Mouse (Mus musculus) forebrain, embryonic 15.5 days (tissue): ENCODE measurements around the gene Fgf14. TPM values are rescaled to one million over a fixed set of nuclear protein-coding genes. Genes with fewer than 3 reads are reported as not detected.

Experiments used
- ATAC-seq: fragments of 200-750 bp; cut with Nextera tagmentation; replicated peaks from 2 replicates; pipeline ENCODE4 v1.8.0; 2017; ENCODE audit warnings: mild to moderate bottlenecking, moderate TSS enrichment, moderate library complexity
- H3K27ac ChIP-seq: fragments of 300-500 bp; sonication (generic); replicated peaks from 2 replicates; pipeline ENCODE4 v1.5.1; 2015; ENCODE audit warnings: mild to moderate bottlenecking, inconsistent platforms
- H3K27me3 ChIP-seq: fragments of 300-500 bp; sonication (generic); 2 replicates; pipeline ENCODE4 v1.6.1; 2015; ENCODE audit warnings: inconsistent platforms
- H3K36me3 ChIP-seq: fragments of 300-500 bp; sonication (generic); 2 replicates; pipeline ENCODE4 v1.6.1; 2015; ENCODE audit warnings: mild to moderate bottlenecking, inconsistent platforms
- H3K4me1 ChIP-seq: fragments of 300-500 bp; sonication (generic); 2 replicates; pipeline ENCODE4 v1.6.1; 2015; ENCODE audit warnings: inconsistent platforms
- H3K4me2 ChIP-seq: fragments of 300-500 bp; sonication (generic); replicated peaks from 2 replicates; pipeline ENCODE4 v1.6.1; 2015; ENCODE audit warnings: mild to moderate bottlenecking, inconsistent platforms
- H3K4me3 ChIP-seq: fragments of 300-500 bp; sonication (generic); 2 replicates; pipeline ENCODE4 v1.5.1; 2015; ENCODE audit warnings: mild to moderate bottlenecking, inconsistent platforms
- H3K9ac ChIP-seq: fragments of 300-500 bp; sonication (generic); replicated peaks from 2 replicates; pipeline ENCODE4 v1.6.1; 2015; ENCODE audit warnings: mild to moderate bottlenecking, inconsistent platforms
- H3K9me3 ChIP-seq: fragments of 300-500 bp; sonication (generic); 2 replicates; pipeline ENCODE4 v1.6.1; 2016; ENCODE audit warnings: inconsistent platforms
- WGBS: fragments of 180-500 bp; shearing (Covaris S2); methylation state at CpG from one replicate; pipeline ENCODE4 v1.1.7; 2015; ENCODE audit warnings: mixed read lengths; 5-methylcytosine and 5-hydroxymethylcytosine counted together
- polyA plus RNA-seq: library from polyadenylated mRNA; unstranded; fragments of >200 nt; fragmentation: Nextera tagmentation; extraction: Ambion mirVana; gene quantifications from 2 replicates; pipeline ENCODE4 v1.2.1, GENCODE M21; 2015

Gene Fgf14
- polyA plus RNA-seq, 1 experiment from 2014 or later, result 29.4 TPM

DNA sequence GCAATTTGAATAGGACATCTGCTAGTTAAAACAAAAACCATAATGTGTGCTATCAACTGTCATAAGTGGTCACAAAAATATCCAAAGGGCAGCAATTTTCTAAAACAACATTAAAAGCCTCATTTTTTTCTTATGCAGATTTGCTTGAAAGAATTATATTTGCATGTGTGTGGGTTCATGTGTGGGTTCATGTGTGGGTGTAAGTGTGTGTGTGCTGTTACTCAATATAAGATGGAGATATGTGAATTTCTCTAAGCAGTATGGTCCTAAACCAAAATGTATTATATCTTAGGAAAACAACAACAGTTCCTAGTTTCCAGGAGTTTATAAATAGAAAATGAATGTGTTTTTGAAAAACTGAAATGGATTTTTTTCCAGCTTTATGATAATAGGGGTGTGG, 413.7 kb downstream of the Fgf14 start:
- no peak for ATAC-seq
- Histone ChIP-seq H3K27ac (no peak overlapping the region), H3K4me2 (no peak overlapping the region), H3K36me3 (no peaks in the 10 kb centered on the region), H3K27me3 (no peaks in the 10 kb centered on the region), H3K9ac (no peak overlapping the region), H3K4me3 (no peak overlapping the region), H3K9me3 (no peaks in the 10 kb centered on the region), H3K4me1 (no peaks in the 10 kb centered on the region)

DNA sequence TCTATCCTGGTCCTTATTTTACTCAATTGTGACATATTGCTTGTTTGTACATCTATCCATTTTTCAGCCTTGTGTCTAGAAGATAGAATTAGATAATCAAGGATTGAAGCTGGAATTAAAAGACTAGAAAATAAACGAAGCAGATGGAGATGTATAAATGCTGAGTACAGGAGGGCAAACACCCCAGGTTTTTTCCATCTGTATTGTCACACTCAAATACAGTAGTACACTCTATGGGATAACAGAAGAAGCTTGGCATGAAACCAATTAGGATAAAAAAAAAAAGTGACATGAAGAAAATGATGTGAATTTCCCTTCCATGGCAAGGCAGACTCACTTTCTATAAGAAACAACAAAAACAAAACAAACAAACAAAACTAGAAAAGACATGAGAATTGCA, 429.4 kb downstream of the Fgf14 start:
- Histone ChIP-seq H3K4me1 (no peaks in the 10 kb centered on the region), H3K27me3 (no peaks in the 10 kb centered on the region), H3K36me3 (no peaks in the 10 kb centered on the region), H3K9ac (no peak overlapping the region), H3K4me3 (no peak overlapping the region), H3K27ac (no peak overlapping the region), H3K4me2 (no peak overlapping the region), H3K9me3 (no peaks in the 10 kb centered on the region; the same call in 1 of the 2 replicates)
- no peak for ATAC-seq
- WGBS, result 67% methylated on average over 1 of the region's 1 CpGs

DNA sequence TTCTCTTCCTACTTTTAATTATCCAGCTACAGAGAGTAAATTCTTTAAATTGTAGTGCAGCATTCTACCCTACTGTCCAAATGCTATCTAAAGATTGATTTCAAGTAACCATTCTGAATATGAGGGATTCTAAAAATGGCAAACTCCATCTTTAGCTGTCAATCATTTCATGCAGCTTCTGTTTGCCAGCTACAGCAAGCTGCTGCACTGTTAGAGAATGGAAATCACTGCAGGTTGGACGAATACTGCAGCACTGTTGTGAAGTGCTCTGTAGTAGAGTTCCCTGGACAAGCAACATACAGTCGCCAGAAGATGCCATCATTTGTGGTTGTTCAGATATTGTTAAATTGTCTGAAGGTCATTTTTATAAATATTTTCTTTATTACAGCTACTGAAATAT, 453.5 kb downstream of the Fgf14 start:
- Histone ChIP-seq H3K9me3 (no peaks in the 10 kb centered on the region), H3K4me3 (no peak overlapping the region), H3K36me3 (no peaks in the 10 kb centered on the region), H3K4me1 (no peaks in the 10 kb centered on the region), H3K4me2 (no peak overlapping the region), H3K27me3 (no peaks in the 10 kb centered on the region), H3K27ac (no peak overlapping the region), H3K9ac (no peak overlapping the region)
- no peak; the same call in 1 of the 2 replicates for ATAC-seq
- 51% methylated on average over 2 of the region's 2 CpGs for WGBS

DNA sequence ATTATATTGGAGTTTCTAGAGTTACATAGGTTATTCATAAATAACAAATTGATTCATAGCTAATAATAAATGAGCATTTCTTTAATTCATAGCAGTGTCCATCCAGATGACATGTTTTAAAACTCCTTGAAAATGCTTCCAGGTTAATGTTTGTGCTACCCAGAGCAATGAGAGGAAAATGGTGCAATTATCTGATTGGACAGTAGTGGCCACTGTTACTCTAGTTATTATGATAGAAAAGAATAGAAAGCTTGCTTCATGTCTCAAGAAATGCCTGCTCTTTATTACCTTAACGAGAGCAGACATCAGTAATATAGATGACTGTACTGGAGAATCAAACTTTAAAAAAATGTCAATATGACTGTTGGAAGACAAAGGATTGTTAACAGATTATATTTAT, 454.5 kb downstream of the Fgf14 start:
- no peak overlapping the region for H3K27ac ChIP-seq
- peak; percentile 72 for ATAC-seq
- H3K27me3 ChIP-seq, result no peaks in the 10 kb centered on the region
- no peak overlapping the region for H3K9ac ChIP-seq
- H3K36me3 ChIP-seq, result no peaks in the 10 kb centered on the region
- no peak overlapping the region for H3K4me3 ChIP-seq
- H3K9me3 ChIP-seq, result no peaks in the 10 kb centered on the region
- 13% methylated on average over 1 of the region's 1 CpGs for WGBS
- H3K4me1 ChIP-seq, result no peaks in the 10 kb centered on the region
- no peak overlapping the region for H3K4me2 ChIP-seq

DNA sequence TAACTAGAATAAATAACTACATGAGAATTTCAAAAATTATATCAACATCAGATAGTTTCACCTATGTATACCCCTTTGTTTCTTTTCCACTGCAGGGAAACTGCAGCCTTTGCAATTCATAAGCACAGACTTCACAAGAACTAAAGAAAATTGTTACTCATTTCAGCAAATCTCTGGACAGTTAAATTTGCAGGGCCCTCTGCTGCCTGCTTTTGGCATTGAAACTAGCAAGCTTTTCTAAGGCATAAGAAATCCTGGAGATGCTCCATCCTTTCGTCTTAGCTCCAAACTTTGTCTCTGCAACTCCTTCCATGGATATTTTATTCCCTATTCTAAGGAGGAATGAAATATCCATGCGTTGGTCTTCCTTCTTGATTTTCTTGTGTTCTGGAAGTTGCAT, 455.9 kb downstream of the Fgf14 start:
- Histone ChIP-seq H3K36me3 (no peaks in the 10 kb centered on the region), H3K4me2 (no peak overlapping the region), H3K4me3 (no peak overlapping the region), H3K4me1 (no peaks in the 10 kb centered on the region), H3K27me3 (no peaks in the 10 kb centered on the region), H3K27ac (no peak overlapping the region), H3K9ac (no peak overlapping the region), H3K9me3 (no peaks in the 10 kb centered on the region)
- 61% methylated on average over 2 of the region's 2 CpGs for WGBS
- ATAC-seq, result no peak

DNA sequence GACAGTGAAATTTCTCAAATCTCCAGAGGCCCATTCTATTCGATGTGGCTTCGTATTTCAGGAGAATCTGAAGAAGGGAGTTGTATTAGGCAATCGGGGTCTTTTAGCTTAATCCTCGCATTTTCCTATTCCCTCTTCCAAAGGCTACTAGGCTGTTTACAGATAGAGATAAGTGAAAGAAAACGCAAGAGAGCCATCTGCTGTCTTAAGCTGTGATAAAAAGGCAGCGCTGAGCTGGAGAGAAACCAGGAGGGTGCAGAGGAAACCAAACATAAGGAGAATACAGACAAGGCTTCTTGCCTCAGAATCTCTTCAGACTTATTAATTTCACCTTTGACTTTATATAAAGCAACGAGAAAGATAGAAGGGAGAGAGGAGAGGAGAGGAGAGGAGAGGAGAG, 481.1 kb downstream of the Fgf14 start:
- Histone ChIP-seq H3K9ac (no peak overlapping the region), H3K4me2 (peak overlapping the region; percentile 32), H3K27ac (peak overlapping the region; percentile 21; the same call in 1 of the 2 replicates), H3K4me1 (peaks cover 22% of the 10 kb centered on the region), H3K27me3 (0 out of 2 replicates have a peak, but pooled peaks cover 5% of the 10 kb centered on the region), H3K36me3 (no peaks in the 10 kb centered on the region), H3K4me3 (0 out of 2 replicates have a peak overlapping the region, but pooled peaks have one; percentile 13), H3K9me3 (no peaks in the 10 kb centered on the region)
- ATAC-seq, result peak; percentile 66
- 10% methylated on average over 7 of the region's 7 CpGs for WGBS

DNA sequence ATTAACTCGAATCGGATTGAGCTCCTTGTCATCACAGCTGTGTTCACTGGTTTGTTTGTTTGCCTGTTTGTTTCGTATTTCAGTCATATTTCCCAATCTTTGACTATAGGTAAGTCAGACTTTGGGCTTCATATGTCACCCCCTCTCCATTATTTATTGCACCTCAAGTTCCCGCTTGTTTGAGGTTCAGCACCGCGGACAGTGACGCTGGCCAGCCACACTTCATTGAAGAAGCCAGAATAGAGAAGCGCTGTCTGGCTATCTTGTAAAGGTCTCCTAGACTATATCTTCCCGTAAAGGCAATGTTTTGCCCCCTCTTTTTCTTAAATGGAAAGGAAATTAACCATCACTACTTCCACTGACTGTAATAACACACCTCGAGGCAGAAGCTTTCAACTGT, 481.6 kb downstream of the Fgf14 start:
- H3K36me3 ChIP-seq, result no peaks in the 10 kb centered on the region
- 0 out of 2 replicates have a peak, but pooled peaks cover 5% of the 10 kb centered on the region for H3K27me3 ChIP-seq
- 29% methylated on average over 10 of the region's 10 CpGs for WGBS
- H3K27ac ChIP-seq, result no peak overlapping the region
- H3K4me1 ChIP-seq, result peaks cover 22% of the 10 kb centered on the region
- 0 out of 2 replicates have a peak overlapping the region, but pooled peaks have one; percentile 13 for H3K4me3 ChIP-seq
- ATAC-seq, result no peak
- H3K9ac ChIP-seq, result no peak overlapping the region
- no peaks in the 10 kb centered on the region for H3K9me3 ChIP-seq
- H3K4me2 ChIP-seq, result peak overlapping the region; percentile 32

DNA sequence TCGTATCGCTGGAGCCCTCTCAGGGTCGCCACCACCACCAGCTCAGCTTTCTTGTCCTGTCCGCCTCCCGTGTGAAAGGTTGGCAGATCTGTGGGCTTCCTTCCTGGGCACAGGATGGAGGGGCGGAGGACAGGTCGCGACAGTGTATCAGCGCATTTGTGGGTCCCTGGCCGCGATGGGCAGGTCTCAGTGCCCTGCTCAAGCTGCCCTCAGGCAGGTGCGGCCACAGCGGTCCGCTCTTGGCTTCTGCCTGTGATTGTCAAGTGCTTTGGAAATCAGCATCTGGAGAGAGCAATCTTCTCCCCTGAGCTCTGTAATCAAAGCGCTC, 484.1 kb downstream of the Fgf14 start:
- Histone ChIP-seq H3K36me3 (no peaks in the 10 kb centered on the region), H3K9me3 (no peaks in the 10 kb centered on the region), H3K27ac (peak overlapping the region; percentile 74), H3K9ac (peak overlapping the region; percentile 68), H3K27me3 (0 out of 2 replicates have a peak, but pooled peaks cover 5% of the 10 kb centered on the region), H3K4me2 (peak overlapping the region; percentile 96), H3K4me1 (peaks cover 22% of the 10 kb centered on the region), H3K4me3 (peak overlapping the region; percentile 60)
- ATAC-seq, result peak; percentile 36
- WGBS, result 5% methylated on average over 15 of the region's 15 CpGs

DNA sequence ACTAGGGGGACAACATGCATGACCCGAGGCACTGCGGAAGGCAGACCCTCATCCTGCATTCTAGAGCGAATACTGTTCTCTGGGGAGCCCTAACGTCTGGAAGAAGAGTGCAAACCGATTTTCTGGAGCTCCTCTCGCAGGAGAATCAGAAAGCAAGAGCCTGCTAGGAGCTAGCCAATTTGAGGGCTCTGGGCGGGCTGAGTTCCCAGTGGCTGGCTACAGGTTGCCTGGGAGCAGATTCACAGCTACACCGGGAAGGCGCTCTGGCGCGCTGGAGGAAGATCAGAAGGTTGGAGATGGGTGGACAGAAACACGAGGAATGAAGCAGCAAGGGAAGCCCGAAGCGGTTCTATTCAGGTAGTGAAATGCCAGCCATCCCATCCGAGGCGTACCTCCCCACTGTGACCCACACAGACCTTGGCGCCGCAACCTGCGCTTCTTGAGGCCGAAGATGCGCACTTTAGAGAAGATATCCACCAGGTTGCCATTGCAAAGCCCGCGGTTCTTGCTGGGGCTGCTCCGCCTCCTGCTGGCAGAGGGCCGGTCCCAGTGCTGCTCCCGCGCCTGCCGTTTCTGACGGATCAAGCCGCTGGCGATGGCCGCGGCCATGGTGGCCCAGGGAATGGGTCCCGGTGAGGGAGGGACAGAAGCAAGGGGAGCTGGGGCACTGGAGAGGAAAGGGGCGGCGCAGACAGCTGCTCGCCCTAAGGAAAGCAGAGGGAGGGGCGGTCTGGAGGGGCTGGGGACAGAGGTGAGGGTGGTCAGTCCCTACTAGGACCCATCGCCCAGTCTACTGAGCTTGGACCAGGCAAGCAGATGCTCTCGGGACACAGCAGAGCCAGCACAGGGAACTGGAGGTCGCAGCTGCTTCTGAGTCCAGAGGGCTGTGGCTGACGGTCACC, 484.8 kb downstream of the Fgf14 start:
- WGBS, result under 1% methylated on average over 42 of the region's 42 CpGs
- peak overlapping the region; percentile 68 for H3K9ac ChIP-seq
- peak overlapping the region; percentile 96 for H3K4me2 ChIP-seq

DNA sequence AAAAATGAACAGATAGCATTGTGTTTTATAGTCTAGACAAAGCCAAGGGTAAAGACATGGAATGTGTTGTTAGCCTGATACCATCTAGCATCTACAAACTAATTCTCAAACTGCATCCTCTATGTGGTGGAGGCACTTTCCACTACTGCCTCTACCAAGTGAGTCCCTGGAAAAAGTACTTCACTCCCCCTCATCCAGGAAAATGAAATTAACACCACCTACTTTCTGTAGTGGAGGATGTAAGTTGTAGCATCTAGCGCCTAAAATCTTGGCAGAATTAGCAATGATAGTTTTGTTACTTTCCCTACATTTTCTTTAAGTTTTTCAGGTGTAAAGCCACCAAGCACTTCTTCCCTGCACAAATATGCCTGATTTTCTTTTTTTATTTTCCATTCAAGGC, 496.7 kb downstream of the Fgf14 start:
- Histone ChIP-seq H3K27me3 (no peaks in the 10 kb centered on the region), H3K4me3 (no peak overlapping the region), H3K9ac (no peak overlapping the region), H3K4me1 (no peaks in the 10 kb centered on the region), H3K4me2 (no peak overlapping the region), H3K36me3 (no peaks in the 10 kb centered on the region), H3K9me3 (no peaks in the 10 kb centered on the region), H3K27ac (no peak overlapping the region)
- ATAC-seq, result no peak
- 79% methylated on average over 1 of the region's 1 CpGs for WGBS

More for the DNA sequence above, 484.8 kb downstream of the Fgf14 start:
- ATAC-seq, result peak; percentile 85
- H3K27me3 ChIP-seq, result 0 out of 2 replicates have a peak, but pooled peaks cover 5% of the 10 kb centered on the region
- H3K4me3 ChIP-seq, result peak overlapping the region; percentile 60
- no peaks in the 10 kb centered on the region for H3K9me3 ChIP-seq
- peaks cover 22% of the 10 kb centered on the region for H3K4me1 ChIP-seq
- no peaks in the 10 kb centered on the region for H3K36me3 ChIP-seq
- H3K27ac ChIP-seq, result peak overlapping the region; percentile 74

DNA sequence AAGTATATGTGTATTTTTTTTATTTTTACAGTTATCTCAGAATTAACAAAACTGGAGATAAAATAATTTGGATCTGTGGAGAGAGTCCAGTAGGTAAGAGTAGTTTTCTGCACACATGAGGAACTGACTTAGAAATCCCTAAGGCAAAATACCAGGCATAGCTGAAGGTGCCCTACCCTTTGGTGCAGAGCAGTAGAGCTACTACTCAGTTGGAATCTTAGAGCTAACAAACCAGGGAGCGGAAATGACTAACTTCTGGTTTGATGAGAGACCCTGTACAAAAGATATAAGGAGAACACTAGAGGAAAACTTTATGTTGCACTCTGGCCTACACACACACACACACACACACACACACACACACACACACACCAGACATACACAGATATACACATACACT, 502.8 kb downstream of the Fgf14 start:
- no peaks in the 10 kb centered on the region for H3K27me3 ChIP-seq
- no peaks in the 10 kb centered on the region for H3K36me3 ChIP-seq
- ATAC-seq, result no peak
- H3K9me3 ChIP-seq, result no peaks in the 10 kb centered on the region
- no peak overlapping the region for H3K9ac ChIP-seq
- no peaks in the 10 kb centered on the region for H3K4me1 ChIP-seq
- no peak overlapping the region for H3K4me3 ChIP-seq
- no peak overlapping the region for H3K27ac ChIP-seq
- 81% methylated on average over 1 of the region's 1 CpGs for WGBS
- no peak overlapping the region for H3K4me2 ChIP-seq

DNA sequence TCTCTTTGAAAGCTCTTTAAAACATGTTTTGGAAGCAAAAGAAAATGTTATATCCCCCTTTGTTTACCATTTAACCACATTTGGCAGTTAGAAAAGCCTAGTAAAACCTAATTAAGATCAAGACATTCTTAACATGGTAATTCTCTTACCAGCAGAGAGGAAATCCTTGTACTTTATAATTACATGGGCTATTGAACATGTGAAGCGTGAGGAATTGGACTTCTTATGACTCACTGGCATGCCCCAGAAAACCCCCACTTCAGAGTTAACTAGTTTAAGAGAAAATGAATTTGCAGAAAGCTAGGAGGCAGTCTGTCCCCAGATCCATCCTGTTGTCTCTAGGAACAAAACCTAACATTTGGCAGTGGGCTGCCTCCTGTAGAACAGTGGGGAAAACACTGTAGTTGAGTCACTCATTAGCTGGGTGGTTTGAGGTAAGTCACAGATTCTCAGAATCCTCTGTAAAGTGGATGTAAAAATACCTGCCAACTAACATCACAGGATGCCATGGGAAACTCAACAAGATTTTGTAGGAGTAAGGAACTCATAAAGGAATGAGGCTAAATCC, 513.2 kb downstream of the Fgf14 start:
- Histone ChIP-seq H3K27ac (no peak overlapping the region), H3K9me3 (no peaks in the 10 kb centered on the region), H3K36me3 (no peaks in the 10 kb centered on the region)

More for the DNA sequence above, 513.2 kb downstream of the Fgf14 start:
- ATAC-seq, result no peak
- no peaks in the 10 kb centered on the region for H3K4me1 ChIP-seq
- H3K4me2 ChIP-seq, result no peak overlapping the region
- no peak overlapping the region for H3K9ac ChIP-seq
- H3K27me3 ChIP-seq, result no peaks in the 10 kb centered on the region
- 24% methylated on average over 1 of the region's 1 CpGs for WGBS
- no peak overlapping the region for H3K4me3 ChIP-seq
